Mouse (Mus musculus) brain, adult 2 months (tissue): ENCODE measurements around the gene Taldo1.
"Not testable (repeated sequence)": the region's sequence is repeated elsewhere in the genome, so short reads cannot be mapped to it uniquely, and the experiment has no call there.

Experiments
- DNase-seq: peaks from one replicate; pipeline ENCODE4 v3.0.0; 2011; ENCODE audit warnings: low read depth, low spot score

Taldo1 gene

DNA sequence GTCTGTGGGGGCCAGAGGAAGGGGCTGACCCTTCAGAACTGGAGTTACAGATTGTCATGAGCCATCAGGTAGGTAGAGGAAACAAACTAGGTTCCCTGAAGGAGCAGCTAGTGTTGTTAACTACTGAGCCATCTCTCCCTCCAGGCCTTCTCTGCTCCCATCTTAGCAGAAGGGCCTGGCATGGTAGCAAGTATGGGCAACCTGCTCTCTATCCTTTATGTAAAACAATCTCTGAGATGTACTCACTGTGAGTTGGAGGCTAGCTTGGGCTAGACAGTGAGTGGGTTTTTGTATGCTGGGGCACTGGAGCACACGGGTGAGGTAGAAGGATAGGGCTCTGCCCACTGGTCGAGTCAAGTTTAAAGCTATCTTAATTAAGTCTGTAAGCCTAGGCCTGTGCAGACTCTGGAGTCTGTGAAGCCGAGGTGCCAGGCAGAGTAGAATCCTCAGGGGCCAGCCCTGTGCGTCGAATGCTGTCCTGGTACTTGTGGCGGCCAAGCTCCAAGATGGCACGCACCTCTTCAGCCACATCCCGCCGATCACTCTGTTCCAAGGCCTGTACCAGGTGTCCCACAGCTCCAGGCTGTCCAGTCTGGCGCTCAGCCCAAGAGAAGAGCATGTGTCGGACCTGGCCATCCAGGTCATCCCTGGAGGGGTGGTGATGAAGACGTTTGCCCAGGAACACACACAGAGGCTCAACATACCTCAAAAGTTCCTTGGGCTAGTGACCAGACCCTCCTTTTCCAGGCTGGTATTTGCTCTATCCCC is 46.4 kb downstream of the Taldo1 start:
- peak; percentile 89 for DNase-seq

DNA sequence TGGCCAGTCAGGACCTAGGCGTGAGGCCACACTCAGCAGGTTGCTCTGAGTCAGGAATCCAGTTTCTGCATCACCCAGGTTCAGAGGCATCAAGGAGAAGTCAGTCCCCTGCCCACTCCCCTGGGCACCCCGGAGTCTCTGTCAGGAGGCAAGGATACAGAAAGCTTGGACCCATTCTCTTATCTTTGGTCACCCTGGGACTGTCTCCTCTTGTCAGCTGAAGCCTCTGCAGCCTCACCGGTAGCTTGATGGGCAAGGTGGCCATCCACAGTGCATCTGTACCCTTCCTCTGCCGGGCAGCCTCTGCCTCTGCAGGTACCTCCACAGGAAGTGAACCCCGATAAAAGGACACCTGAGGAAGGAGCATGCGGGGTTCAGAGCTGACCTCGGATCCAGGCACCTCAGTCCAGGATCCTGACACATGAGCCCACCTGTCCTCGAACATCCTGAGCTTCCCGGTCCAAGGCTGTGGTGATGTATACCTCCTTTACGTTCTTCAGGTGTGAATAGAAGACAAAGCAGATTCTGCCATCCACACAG is 47.2 kb downstream of the Taldo1 start:
- DNase-seq = no peak

DNA sequence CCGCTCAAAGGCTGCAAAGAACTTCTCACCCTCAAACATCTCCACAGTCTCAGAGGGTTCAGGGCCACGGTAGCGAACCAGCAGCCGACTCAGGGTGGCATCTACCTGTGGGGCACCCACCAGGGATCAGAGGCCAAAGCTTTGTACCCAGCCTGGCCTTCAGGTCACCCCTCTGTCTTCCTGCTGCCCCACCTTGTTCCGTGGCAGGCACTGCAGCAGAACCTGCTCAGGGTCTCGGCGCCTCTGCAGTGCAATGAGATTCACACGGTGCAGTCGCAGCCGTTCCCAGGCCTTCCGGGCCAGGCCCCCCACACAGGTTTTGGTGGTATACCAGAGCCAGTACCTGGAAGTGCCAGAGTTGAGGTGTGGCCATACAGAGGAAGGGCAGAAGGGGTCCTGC is 47.8 kb downstream of the Taldo1 start:
- DNase-seq = no peak

DNA sequence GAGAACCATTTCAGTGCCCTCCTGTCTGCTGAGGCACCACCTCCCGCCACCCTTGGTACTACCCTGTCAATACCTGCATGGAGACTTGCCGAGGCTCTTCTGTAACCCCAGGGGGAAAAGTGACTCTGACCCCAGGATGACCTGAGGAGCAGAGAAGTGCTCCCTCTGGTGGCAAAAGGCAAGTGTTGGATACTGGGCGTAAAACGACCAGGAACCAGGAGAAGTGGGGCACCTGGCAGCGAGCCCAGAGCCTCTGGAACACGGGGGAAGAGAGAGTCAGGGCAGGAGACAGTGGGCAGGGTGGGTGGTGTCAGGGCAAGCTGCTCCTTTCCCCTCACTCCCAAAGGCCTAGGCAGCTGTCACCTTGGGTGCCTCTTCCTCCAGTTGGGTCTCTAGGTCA is 48.6 kb downstream of the Taldo1 start:
- DNase-seq = peak; percentile 79

DNA sequence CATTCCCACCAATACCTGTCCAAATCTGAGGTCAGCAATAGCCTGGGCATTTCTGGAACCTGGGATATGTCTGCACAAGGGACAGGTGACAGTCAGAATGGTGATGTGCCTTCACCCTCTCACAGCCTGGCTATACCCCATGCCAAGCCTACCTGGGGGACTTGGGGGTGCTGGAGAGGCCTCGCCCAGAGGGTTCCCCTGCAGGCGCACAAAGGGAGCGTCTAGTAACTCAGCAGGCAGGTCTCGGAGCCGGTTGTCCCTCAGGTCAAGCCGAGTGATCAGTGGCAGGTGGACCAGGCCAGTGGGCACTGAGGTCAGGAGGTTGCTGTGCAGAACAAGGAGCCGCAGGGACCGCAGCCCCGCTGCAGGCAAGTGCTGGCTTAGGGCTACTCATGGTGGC is 49.5 kb downstream of the Taldo1 start:
- DNase-seq = no peak

DNA sequence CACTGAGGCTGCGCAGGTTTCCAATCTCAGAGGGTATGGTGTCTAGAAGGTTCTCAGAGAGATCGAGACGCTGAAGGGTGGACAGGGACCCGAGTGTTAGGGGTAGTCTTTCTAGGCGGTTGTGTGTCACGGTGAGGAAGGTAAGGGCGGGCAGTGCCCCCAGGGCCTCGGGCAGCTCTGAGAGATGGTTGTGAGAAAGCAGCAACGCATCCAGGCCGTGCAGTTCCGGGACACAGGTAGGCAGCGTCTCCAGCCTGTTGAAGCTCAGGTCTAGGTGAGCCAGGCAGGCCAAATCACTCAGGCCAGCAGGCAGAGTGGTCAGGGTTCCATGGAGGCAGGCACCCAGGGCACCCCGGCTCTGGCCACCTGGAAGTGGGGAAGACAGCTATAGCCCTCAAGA is 50.2 kb downstream of the Taldo1 start:
- no peak for DNase-seq

- DNase-seq = no peak
Measured at GRCm38 (mm10) chr7:141443081-141443821, 51.3 kb downstream of the Taldo1 start.

DNA sequence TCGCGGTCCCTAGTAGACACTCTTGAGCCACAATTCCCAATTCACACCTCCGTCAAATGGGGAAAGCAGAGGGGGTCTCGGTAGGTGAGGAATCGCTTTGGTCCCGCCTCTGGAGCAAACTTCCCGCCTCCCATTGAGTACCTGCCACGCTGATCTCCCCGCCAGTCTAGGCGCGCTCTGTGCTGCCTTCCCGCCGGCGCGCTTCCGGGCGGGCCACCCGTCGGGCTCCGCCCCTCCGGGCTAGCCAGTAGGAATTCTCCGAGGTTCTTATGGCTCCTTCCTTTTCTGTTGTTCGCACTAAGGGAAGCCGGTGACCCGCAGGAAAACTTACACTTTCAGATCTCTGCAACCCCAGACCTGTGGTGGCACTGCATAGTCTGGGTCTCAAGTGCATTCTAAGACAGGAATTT is 51.8 kb downstream of the Taldo1 start, which contains the start of gene Pidd1:
Pidd1 (minus strand) TSS at position 198 of the 410 bp plus-strand sequence.
- DNase-seq = no peak

- DNase-seq = not testable (repeated sequence)
Measured at GRCm38 (mm10) chr7:141446374-141446773, 54.4 kb downstream of the Taldo1 start.

GRCm38 (mm10) chr7:141447110-141447991 is 55.4 kb downstream of the Taldo1 start, which contains the start of gene Rplp2:
TSS of gene Rplp2 (plus strand) at chr7:141447370.
- peak; percentile 97 for DNase-seq

- DNase-seq = no peak
Measured at GRCm38 (mm10) chr7:141451928-141452327, 59.9 kb downstream of the Taldo1 start.
